Mouse (Mus musculus): ENCODE results near the gene Avil. TPM values are rescaled to one million over a fixed set of nuclear protein-coding genes. Genes with fewer than 3 reads are reported as not detected.

Avil gene
- polyA plus RNA-seq, 1 experiment: not detected

DNA sequence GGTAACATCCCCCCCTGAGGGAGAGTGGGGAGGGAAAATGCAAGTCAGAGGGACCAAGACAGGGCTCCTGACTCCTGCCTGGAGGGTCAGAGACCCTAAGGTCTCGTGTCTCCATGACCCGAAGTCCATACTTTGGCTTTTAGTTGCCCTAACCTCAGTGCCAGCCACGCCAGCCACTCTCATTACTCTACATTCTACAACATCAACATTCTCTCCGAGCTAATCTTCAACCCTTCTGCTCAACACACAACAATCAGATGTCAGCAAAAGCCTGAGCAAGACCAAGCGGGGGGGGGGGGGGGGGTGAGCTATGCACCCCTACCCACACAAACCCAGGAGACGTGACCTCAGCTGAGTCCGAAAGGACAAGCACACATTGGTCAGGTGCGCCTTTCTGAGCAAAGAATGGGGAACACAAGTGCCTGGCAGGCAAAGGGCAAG lies 32.8 kb downstream of the Avil start:
- no peak overlapping the region for H3K4me3 ChIP-seq (ENCODE audit: insufficient read depth, low read depth, low read length)
- no peak overlapping the region for H3K27ac ChIP-seq (replicated peaks; ENCODE audit: low read depth, low read length)
- H3K4me1 ChIP-seq (ENCODE audit: control insufficient read depth, insufficient read depth, insufficient read length, low read length): no peaks in the 10 kb centered on the region

DNA sequence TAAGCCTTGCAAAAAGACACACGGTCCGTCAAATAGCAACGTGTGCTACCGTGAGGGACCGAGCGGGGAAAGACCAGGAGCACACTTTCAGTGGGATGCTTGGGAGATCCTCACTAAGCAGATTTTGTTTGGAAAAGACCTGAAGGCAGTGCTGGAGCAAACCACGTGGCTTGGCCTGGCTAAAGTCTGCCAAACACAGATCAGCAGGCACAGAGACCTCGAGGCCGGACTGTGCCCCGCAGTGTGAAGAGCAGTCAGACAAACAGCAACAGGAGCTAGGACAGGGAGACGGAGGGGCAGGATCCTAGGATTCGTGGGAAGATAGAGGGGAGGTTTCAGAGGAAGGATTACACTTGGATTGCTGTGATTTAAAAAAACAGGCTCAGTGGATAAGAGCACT lies 35.8 kb downstream of the Avil start:
- Histone ChIP-seq H3K4me3 (ENCODE audit: insufficient read depth, low read depth, low read length) (no peak overlapping the region), H3K27ac (replicated peaks; ENCODE audit: low read depth, low read length) (no peak overlapping the region), H3K4me1 (ENCODE audit: control insufficient read depth, insufficient read depth, insufficient read length, low read length) (0 out of 2 replicates have a peak, but pooled peaks cover 3% of the 10 kb centered on the region)

DNA sequence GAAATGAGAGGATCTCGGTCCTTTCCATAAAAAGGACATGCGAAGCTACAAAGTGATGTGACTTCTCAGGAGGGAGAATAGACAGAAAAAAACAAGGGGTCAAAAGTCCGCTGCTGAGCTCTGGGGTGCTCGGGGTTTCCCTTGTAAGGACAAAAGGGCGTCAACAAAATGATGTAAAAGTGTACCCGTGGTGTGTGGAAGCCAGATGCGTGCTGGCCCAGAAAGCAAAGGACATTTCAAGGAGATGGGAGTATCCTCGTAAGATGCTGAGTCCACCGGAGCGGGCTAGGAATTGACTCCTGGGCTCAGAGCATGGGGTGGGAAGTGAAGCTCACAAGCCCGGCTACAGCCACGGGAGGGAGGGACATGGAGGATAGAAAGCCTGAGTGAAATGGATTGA lies 37.1 kb downstream of the Avil start:
- Histone ChIP-seq H3K4me1 (ENCODE audit: control insufficient read depth, insufficient read depth, insufficient read length, low read length) (0 out of 2 replicates have a peak, but pooled peaks cover 3% of the 10 kb centered on the region), H3K27ac (replicated peaks; ENCODE audit: low read depth, low read length) (no peak overlapping the region)

DNA sequence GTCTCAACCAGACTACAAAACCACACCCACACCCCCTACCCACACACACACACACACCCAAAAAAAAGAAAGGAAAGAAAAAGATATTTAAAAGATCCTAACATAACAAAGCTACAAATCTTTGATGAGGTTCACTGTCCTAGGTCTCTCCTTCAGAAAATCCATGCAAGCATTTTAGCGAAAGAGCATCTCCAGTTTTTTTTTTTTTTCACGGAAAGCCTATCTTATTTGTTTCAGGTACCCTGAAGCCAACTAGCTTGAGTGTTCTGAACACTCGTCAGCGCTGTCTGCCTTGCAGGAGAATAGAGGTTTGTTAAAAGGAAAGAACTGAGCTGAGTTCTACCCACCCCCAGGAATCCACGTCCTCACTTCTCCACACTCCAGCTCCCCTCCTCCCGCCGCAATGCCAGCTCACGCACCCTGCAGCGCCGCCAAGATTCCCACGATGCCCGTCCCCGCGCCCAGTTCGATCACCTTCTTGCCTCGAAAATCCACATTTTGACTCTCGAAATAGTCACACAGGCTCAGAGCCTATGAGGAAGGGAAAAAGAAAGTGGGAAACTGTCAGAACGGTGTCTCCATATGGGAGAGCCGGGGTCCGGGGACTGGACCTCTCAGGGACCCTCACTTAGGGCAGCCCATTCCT lies 40.2 kb downstream of the Avil start:
- Histone ChIP-seq H3K4me3 (ENCODE audit: insufficient read depth, low read depth, low read length) (peak overlapping the region; percentile 96), H3K27ac (replicated peaks; ENCODE audit: low read depth, low read length) (no peak overlapping the region), H3K4me1 (ENCODE audit: control insufficient read depth, insufficient read depth, insufficient read length, low read length) (0 out of 2 replicates have a peak, but pooled peaks cover 3% of the 10 kb centered on the region)

More for the DNA sequence above, 37.1 kb downstream of the Avil start:
- H3K4me3 ChIP-seq (ENCODE audit: insufficient read depth, low read depth, low read length): no peak overlapping the region

DNA sequence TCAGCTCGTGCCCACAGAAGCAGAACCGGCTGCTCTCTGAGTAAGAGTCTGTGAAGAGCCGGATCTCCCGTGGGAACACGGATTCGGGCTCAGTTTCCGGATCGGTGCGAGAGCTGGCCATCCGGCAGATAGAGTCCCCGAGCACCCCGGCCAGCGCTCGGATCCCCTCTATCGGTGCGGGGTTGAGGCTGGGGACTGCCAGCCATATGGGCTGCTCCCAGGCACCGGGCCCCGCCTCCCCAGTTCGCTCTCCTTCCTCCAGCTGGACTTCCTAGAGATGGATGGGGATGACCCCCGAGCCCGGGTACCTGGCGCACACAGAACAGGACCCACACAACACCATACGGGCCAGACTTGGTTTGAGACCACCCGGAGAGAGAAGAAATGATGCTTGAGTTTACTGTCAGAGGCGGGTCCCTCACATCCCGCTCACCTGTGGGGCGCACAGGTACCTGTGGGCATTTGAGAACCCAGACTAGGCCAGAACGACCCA lies 40.8 kb downstream of the Avil start, which contains the start of the genes Mettl1 and Eef1akmt3:
TSS of gene Mettl1 (plus strand) at position 141 of the 493 bp plus-strand sequence.
TSS of gene Eef1akmt3 (minus strand) at position 240 of the 493 bp plus-strand sequence.
- peak within 1 kb of the TSS; percentile 96 for H3K4me3 ChIP-seq (ENCODE audit: insufficient read depth, low read depth, low read length)
- 0 out of 2 replicates have a peak, but pooled peaks cover 3% of the 10 kb centered on the region for H3K4me1 ChIP-seq (ENCODE audit: control insufficient read depth, insufficient read depth, insufficient read length, low read length)
- no peak within 1 kb of the TSS for H3K27ac ChIP-seq (replicated peaks; ENCODE audit: low read depth, low read length)

DNA sequence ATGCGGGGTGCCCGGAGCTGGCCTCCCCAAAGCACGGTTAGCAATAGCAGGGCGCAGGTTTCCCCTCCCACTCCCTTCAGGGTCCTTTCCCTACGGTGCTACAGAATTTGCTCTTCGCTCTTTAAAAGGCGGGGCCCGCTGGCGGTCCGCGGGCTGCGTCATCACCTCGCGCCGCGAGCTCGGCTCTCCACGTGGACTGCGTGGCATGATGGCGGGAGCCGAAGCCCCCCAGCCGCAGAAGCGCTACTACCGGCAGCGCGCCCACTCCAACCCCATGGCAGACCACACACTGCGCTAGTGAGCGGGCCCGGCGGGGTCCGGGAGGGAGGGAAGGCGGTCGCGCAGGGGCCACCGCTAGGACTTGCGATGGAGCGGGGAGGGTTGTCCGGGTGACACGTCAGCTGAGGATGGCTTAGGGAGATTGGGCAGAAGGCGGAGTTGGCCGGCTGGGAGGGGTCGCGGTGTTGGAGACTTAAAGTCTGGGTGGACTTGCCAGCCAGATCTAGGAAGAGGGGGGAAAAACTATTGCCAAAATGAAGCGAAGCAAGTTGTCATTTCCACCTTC lies 41.3 kb downstream of the Avil start:
- 0 out of 2 replicates have a peak, but pooled peaks cover 3% of the 10 kb centered on the region for H3K4me1 ChIP-seq (ENCODE audit: control insufficient read depth, insufficient read depth, insufficient read length, low read length)
- no peak overlapping the region for H3K27ac ChIP-seq (replicated peaks; ENCODE audit: low read depth, low read length)
- H3K4me3 ChIP-seq (ENCODE audit: insufficient read depth, low read depth, low read length): peak overlapping the region; percentile 96

DNA sequence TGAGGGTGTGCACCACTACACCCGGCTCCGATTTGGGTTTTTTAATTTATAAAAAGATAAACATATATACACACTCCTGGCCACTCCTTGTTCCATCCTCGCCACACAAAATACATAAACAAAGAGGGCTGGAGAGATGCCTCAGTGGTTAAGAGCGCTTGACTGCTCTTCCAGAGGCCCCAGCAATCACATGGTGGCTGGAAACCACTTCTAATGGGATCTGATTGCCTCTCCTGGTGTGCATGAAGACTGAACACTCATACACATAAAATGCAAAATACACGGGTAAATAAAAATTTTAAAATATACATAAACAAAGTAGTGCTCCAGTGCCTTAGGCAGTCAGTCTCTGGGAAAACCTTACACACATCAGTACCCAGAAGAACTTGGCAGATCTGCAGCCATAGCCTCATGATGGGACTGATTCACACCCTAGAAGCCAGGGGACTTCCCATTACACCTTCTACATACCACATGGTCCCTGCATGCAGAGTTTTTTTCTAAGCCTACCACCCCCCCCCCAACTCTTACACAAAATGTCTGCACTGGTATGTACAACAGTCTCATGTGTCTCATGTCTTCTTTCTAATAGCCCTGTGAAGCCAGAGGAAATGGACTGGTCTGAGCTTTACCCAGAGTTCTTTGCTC lies 42.1 kb downstream of the Avil start:
- 0 out of 2 replicates have a peak, but pooled peaks cover 3% of the 10 kb centered on the region for H3K4me1 ChIP-seq (ENCODE audit: control insufficient read depth, insufficient read depth, insufficient read length, low read length)
- H3K27ac ChIP-seq (replicated peaks; ENCODE audit: low read depth, low read length): no peak overlapping the region
- peak overlapping the region; percentile 96 for H3K4me3 ChIP-seq (ENCODE audit: insufficient read depth, low read depth, low read length)

DNA sequence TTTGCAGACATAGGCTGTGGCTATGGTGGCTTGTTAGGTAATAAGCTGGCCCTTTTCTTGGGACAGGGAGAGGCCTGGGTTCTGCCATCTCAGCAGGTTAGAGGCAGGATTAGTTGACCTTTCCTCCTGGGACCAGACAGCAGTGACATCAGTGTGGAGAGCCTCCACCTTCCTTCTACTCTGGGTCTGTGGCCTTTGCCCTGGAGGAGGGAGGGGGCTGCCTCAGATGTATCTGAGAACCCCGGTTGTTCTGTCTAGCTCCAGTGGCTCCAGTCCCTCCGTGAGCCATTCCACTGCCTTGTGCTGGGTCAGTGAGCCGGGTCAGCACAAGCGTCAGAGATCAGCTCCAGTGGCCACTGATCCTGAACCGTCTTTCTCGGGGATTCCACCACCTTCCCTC lies 42.7 kb downstream of the Avil start:
- H3K27ac ChIP-seq (replicated peaks; ENCODE audit: low read depth, low read length): no peak overlapping the region
- no peak overlapping the region; the same call in 1 of the 2 replicates for H3K4me3 ChIP-seq (ENCODE audit: insufficient read depth, low read depth, low read length)
- 0 out of 2 replicates have a peak, but pooled peaks cover 3% of the 10 kb centered on the region for H3K4me1 ChIP-seq (ENCODE audit: control insufficient read depth, insufficient read depth, insufficient read length, low read length)

DNA sequence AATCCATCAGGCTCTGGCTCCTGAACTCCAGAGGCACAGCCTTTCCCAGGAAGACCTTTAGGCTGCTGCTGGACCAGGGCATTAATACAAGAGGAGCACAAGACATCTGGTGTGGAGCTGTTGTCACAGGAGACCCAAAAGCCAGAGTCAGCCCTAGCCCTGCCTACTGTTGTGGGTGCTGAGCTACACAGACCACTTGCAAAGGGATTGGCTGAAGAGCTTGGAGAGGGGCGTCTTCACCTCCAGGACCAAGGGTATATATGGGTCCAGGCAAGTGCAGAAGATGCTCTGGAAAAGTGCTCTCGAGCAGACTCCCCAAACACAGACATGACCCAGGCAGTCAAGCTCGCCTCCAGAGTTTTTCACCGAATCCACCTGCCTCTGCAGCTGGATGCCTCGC lies 47.4 kb downstream of the Avil start, which contains the start of gene Cyp27b1:
TSS of gene Cyp27b1 (plus strand) at position 297 of the 400 bp plus-strand sequence.
- H3K27ac ChIP-seq (replicated peaks; ENCODE audit: low read depth, low read length): no peak within 1 kb of the TSS

DNA sequence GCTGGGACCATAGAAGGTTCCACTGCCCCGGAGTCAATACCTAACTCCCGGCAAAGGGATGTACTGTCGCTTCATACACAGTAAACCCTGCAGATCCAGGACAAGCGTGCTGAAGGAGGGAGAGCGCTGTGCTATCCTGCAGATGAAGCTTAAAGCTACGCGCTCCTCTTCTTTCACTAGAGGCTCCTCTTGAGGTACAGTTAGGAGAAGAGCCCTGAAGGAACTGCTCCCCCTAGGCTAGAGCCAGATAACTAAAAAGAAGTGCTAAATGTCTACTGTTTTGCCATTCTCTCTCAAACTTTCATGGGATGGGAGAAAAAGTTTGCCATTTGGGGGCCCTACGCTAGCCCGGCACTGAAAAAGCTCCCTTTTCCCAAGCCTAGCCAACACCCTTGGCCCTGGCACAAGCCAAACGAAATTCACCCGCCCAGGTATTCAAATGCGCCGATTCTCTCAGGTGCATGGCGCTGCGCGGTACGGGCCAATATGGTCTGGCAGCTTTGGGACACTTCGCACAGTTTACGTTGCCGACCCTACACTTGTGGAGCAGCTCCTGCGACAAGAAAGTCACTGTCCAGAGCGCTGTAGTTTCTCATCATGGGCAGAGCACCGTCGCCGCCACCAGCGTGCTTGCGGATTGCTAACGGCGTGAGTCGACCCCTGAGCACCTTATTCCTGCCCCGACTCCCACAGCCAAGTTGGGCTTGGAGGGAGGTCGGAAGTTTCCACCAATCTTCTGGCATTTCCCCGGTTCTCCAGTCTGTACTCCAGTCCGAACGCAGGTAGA lies 48.3 kb downstream of the Avil start:
- Histone ChIP-seq H3K4me1 (ENCODE audit: control insufficient read depth, insufficient read depth, insufficient read length, low read length) (peaks cover 6% of the 10 kb centered on the region), H3K4me3 (ENCODE audit: insufficient read depth, low read depth, low read length) (peak overlapping the region; percentile 39), H3K27ac (replicated peaks; ENCODE audit: low read depth, low read length) (no peak overlapping the region)

More for the DNA sequence above, 47.4 kb downstream of the Avil start, which contains the start of gene Cyp27b1:
- Histone ChIP-seq H3K4me3 (ENCODE audit: insufficient read depth, low read depth, low read length) (peak within 1 kb of the TSS; percentile 39), H3K4me1 (ENCODE audit: control insufficient read depth, insufficient read depth, insufficient read length, low read length) (peaks cover 6% of the 10 kb centered on the region)

DNA sequence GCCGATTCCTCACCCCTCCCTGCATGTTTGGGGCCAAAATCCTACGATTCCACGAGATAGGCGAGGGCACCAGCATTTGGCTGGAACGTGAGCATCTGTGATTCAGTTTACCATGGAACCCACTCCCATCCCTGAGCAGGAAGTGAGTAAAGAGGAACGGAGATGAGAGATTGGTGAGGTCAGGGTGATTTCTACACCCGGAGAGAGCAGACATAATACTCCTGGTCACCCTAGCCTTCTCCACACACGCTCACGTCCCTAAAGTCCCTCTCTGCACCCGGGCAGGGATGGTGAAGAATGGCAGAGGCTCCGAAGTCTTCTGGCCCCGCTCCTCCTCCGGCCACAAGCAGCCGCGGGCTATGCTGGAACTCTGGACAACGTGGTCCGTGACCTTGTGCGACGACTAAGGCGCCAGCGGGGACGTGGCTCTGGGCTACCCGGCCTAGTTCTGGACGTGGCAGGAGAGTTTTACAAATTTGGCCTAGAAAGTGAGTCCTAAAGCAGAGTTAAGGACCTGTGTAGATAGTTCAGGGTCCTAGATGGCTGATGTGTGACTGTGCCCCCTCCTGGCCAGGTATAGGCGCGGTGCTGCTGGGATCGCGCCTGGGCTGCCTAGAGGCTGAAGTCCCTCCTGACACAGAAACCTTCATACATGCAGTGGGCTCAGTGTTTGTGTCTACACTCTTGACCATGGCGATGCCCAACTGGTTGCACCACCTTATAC lies 49.0 kb downstream of the Avil start:
- no peak overlapping the region for H3K27ac ChIP-seq (replicated peaks; ENCODE audit: low read depth, low read length)
- H3K4me1 ChIP-seq (ENCODE audit: control insufficient read depth, insufficient read depth, insufficient read length, low read length): peaks cover 6% of the 10 kb centered on the region
- peak overlapping the region; percentile 39 for H3K4me3 ChIP-seq (ENCODE audit: insufficient read depth, low read depth, low read length)

DNA sequence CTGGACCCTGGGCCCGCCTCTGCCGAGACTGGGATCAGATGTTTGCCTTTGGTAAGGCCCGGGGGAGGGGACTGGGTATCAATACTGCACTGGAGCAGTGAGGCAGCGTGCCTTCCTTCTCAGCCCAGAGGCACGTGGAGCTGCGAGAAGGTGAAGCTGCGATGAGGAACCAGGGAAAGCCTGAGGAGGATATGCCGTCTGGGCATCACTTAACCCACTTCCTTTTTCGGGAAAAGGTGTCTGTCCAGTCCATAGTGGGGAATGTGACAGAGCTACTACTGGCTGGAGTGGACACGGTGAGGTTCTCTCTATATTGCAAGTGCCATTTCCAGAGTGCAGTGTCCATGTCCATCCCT lies 49.6 kb downstream of the Avil start:
- Histone ChIP-seq H3K27ac (replicated peaks; ENCODE audit: low read depth, low read length) (no peak overlapping the region), H3K4me3 (ENCODE audit: insufficient read depth, low read depth, low read length) (no peak overlapping the region), H3K4me1 (ENCODE audit: control insufficient read depth, insufficient read depth, insufficient read length, low read length) (peaks cover 6% of the 10 kb centered on the region)

DNA sequence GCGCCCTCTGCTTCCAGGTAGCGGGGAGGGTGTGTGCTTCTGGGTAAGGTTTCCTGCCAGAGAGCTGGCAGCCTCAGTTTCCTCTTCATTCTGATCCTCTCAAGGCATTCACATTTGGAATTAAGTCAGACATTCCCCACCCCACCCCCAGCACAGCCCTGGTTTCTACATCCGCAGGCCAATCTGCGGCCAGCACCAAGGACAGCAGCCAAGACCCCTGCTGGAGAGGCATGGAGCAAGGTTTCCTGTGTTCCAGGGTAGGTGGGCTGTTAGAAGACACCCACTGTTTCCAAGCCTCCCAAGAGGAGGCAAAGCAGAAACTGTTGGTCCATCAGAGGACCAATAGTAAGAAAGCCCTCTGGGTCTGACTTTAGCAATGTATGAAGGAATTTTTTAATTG lies 54.1 kb downstream of the Avil start:
- H3K27ac ChIP-seq (replicated peaks; ENCODE audit: low read depth, low read length): no peak overlapping the region
- no peaks in the 10 kb centered on the region for H3K4me1 ChIP-seq (ENCODE audit: control insufficient read depth, insufficient read depth, insufficient read length, low read length)
- no peak overlapping the region for H3K4me3 ChIP-seq (ENCODE audit: insufficient read depth, low read depth, low read length)

DNA sequence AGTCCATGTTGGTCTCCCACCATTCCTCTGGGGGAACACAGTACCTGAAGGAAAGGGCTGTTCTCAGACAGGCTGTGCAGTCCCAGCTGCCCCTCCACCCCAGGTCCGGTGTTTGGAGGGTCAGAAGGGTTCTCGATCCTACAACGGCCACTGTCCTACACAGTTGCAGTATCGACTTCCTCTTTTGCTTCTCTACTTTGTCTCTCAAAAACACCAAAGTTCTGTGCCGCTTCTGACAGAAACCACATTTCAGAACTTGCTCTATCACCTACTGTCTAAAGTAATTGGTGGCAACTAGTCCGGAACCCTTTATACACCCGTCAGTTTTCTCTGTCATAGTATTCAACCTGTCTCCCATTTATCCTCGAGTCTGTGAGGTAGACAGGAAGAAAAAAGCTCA lies 54.9 kb downstream of the Avil start:
- Histone ChIP-seq H3K4me3 (ENCODE audit: insufficient read depth, low read depth, low read length) (no peak overlapping the region), H3K27ac (replicated peaks; ENCODE audit: low read depth, low read length) (no peak overlapping the region), H3K4me1 (ENCODE audit: control insufficient read depth, insufficient read depth, insufficient read length, low read length) (no peaks in the 10 kb centered on the region)
